Mouse (Mus musculus) cortical plate, adult 2 months (tissue): ENCODE results near the gene Car5a. TPM values are rescaled to one million over a fixed set of nuclear protein-coding genes. Genes with fewer than 3 reads are reported as not detected.

ENCODE experiments used
- H3K27ac ChIP-seq: fragments of 200-500 bp; 2 replicates; pipeline ENCODE4 v1.5.1; 2012; ENCODE audit warnings: low read length, control low read depth, inconsistent platforms; ENCODE audit not compliant: insufficient read depth
- H3K4me1 ChIP-seq: fragments of 200-500 bp; 2 replicates; pipeline ENCODE4 v1.6.1; 2011; ENCODE audit warnings: low read length; ENCODE audit not compliant: control insufficient read depth, insufficient read depth
- H3K4me3 ChIP-seq: fragments of 200-500 bp; 2 replicates; pipeline ENCODE4 v1.5.1; 2011; ENCODE audit warnings: mild to moderate bottlenecking, low read length, control low read depth; ENCODE audit not compliant: insufficient read depth
- CTCF ChIP-seq: fragments of 200-500 bp; IDR thresholded peaks from 2 replicates; pipeline ENCODE4 v1.5.1; 2011; ENCODE audit warnings: mild to moderate bottlenecking, control low read depth, low read length; ENCODE audit not compliant: insufficient read depth; ENCODE audit errors: extremely low read depth
- POLR2A ChIP-seq: fragments of 200-500 bp; IDR thresholded peaks from 2 replicates; pipeline ENCODE4 v1.6.1; 2011; ENCODE audit warnings: mild to moderate bottlenecking, low read length, control low read depth; ENCODE audit not compliant: insufficient read depth; ENCODE audit errors: extremely low read depth
- polyA plus RNA-seq: library from polyadenylated mRNA; depleted of rRNA; stranded (reverse); fragments of >200 nt; gene quantifications from 2 replicates; pipeline ENCODE4 v1.2.3, GENCODE M21; 2012

Car5a gene
- polyA plus RNA-seq, 1 experiment: 0.29 TPM

- TF ChIP-seq POLR2A (no peak), CTCF (no peak)
- peak within 1 kb of the TSS; percentile 36 for H3K4me3 ChIP-seq
- H3K4me1 ChIP-seq: peaks cover 3% of the 10 kb centered on the region; the same call in 1 of the 2 replicates
- H3K27ac ChIP-seq: peak within 1 kb of the TSS; percentile 31
These were observed 4.6 kb upstream of the Car5a start, which contains the start of gene Banp for GRCm38 (mm10) chr8:121949222-121949800. Gene Banp (plus strand): TSS chr8:121949750.

- Histone ChIP-seq H3K4me1 (peaks cover 3% of the 10 kb centered on the region; the same call in 1 of the 2 replicates), H3K4me3 (0 out of 2 replicates have a peak overlapping the region, but pooled peaks have one; percentile 6), H3K27ac (no peak overlapping the region)
- TF ChIP-seq CTCF (no peak), POLR2A (no peak)
These were observed 3.8 kb upstream of the Car5a start for GRCm38 (mm10) chr8:121948321-121949145.

- H3K4me1 ChIP-seq: peaks cover 2% of the 10 kb centered on the region; the same call in 1 of the 2 replicates
- no peak overlapping the region for H3K27ac ChIP-seq
- peak overlapping the region; percentile 6; the same call in 1 of the 2 replicates for H3K4me3 ChIP-seq
- TF ChIP-seq CTCF: no peak
- TF ChIP-seq POLR2A: no peak
These were observed 3.0 kb upstream of the Car5a start for GRCm38 (mm10) chr8:121947753-121948141.

GRCm38 (mm10) chr8:121947047-121947752 is 2.5 kb upstream of the Car5a start:
- no peak for TF ChIP-seq POLR2A
- no peak for TF ChIP-seq CTCF
- Histone ChIP-seq H3K4me3 (0 out of 2 replicates have a peak overlapping the region, but pooled peaks have one; percentile 6), H3K27ac (no peak overlapping the region), H3K4me1 (no peaks in the 10 kb centered on the region)

- no peak overlapping the region for H3K4me3 ChIP-seq
These were observed 1.6 kb upstream of the Car5a start for GRCm38 (mm10) chr8:121946351-121946750.

GRCm38 (mm10) chr8:121943716-121944115 is 988 bp downstream of the Car5a start:
- Histone ChIP-seq H3K4me3 (no peak overlapping the region), H3K4me1 (no peaks in the 10 kb centered on the region), H3K27ac (no peak overlapping the region)
- TF ChIP-seq CTCF (no peak), POLR2A (no peak)

More at GRCm38 (mm10) chr8:121946351-121946750, 1.6 kb upstream of the Car5a start:
- no peak overlapping the region for H3K27ac ChIP-seq
- no peaks in the 10 kb centered on the region for H3K4me1 ChIP-seq
- TF ChIP-seq POLR2A (no peak), CTCF (no peak)

GRCm38 (mm10) chr8:121943057-121943540 is 1.6 kb downstream of the Car5a start:
- no peak overlapping the region for H3K27ac ChIP-seq

GRCm38 (mm10) chr8:121938732-121939131 is 6.0 kb downstream of the Car5a start:
- Histone ChIP-seq H3K27ac (no peak overlapping the region), H3K4me1 (no peaks in the 10 kb centered on the region), H3K4me3 (no peak overlapping the region)
- TF ChIP-seq POLR2A (no peak), CTCF (no peak)

More at GRCm38 (mm10) chr8:121943057-121943540, 1.6 kb downstream of the Car5a start:
- TF ChIP-seq CTCF (no peak), POLR2A (no peak)
- Histone ChIP-seq H3K4me1 (no peaks in the 10 kb centered on the region), H3K4me3 (no peak overlapping the region)

GRCm38 (mm10) chr8:121936391-121936790 is 8.3 kb downstream of the Car5a start:
- no peak overlapping the region for H3K4me3 ChIP-seq
- no peak for TF ChIP-seq POLR2A
- no peak for TF ChIP-seq CTCF
- no peak overlapping the region for H3K27ac ChIP-seq
- no peaks in the 10 kb centered on the region for H3K4me1 ChIP-seq
